Mouse (Mus musculus) thymus, adult 2 months (tissue): Measurements from ENCODE around the gene Hacd1.

Source experiments
- CTCF ChIP-seq: fragments of 200-500 bp; IDR thresholded peaks from 2 replicates; pipeline ENCODE4 v1.5.1; 2012; ENCODE audit warnings: mild to moderate bottlenecking, control low read depth, low read length, moderate library complexity, borderline replicate concordance; ENCODE audit not compliant: control insufficient read depth, poor library complexity, insufficient read depth; ENCODE audit errors: extremely low read depth
- POLR2A ChIP-seq: fragments of 200-500 bp; IDR thresholded peaks from 2 replicates; pipeline ENCODE4 v1.6.1; 2012; ENCODE audit warnings: mild to moderate bottlenecking, low read length, control low read depth, moderate library complexity; ENCODE audit not compliant: control insufficient read depth, poor library complexity, insufficient read depth; ENCODE audit errors: extremely low read depth

DNA sequence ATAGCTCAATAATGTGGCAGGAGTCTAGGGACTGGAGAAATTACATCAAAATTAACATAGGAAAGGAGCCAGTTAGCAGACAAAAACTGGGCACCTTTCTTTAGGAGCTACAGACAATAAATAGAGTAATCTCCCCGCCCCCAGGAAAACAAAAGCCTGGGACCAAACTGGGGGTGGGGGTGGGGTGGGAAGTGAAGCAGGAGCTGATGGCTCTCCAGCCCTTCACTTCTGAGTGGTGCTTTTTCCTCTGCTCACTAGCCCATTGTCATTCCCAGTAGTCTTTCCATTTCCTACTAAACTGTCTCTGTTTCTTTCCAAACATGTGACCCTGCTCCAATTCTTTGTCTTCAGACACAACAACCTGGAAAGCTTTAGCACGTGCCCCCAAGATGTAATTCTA, 99.5 kb downstream of the Hacd1 start:
- TF ChIP-seq CTCF, result no peak
- TF ChIP-seq POLR2A, result no peak
